Mouse (Mus musculus) stomach, postnatal 0 days (tissue): Measurements from ENCODE around the gene Pqlc3. TPM values are rescaled to one million over a fixed set of nuclear protein-coding genes. Genes with fewer than 3 reads are reported as not detected.

ENCODE experiments used
- ATAC-seq: fragments of 200-750 bp; cut with Nextera tagmentation; 2 replicates; pipeline ENCODE4 v1.8.0; 2017; ENCODE audit not compliant: low FRiP score, low TSS enrichment
- DNase-seq: peaks from one replicate; pipeline ENCODE4 v3.0.0-alpha.2; 2016; ENCODE audit warnings: low spot score
- H3K27ac ChIP-seq: fragments of 300-500 bp; sonication (generic); replicated peaks from 2 replicates; pipeline ENCODE4 v1.5.1; 2014; ENCODE audit warnings: mild to moderate bottlenecking, control low read depth
- H3K27me3 ChIP-seq: fragments of 300-500 bp; sonication (generic); 2 replicates; pipeline ENCODE4 v1.6.1; 2014; ENCODE audit warnings: low read length; ENCODE audit not compliant: control insufficient read depth, insufficient read depth
- H3K36me3 ChIP-seq: fragments of 300-500 bp; sonication (generic); 2 replicates; pipeline ENCODE4 v1.6.1; 2014; ENCODE audit warnings: low read length, mixed read lengths; ENCODE audit not compliant: control insufficient read depth, insufficient read depth
- H3K4me1 ChIP-seq: fragments of 300-500 bp; sonication (generic); replicated peaks from 2 replicates; pipeline ENCODE4 v1.6.1; 2014; ENCODE audit warnings: antibody characterized with exemption; ENCODE audit not compliant: control insufficient read depth, insufficient read depth
- H3K4me2 ChIP-seq: fragments of 300-500 bp; sonication (generic); replicated peaks from 2 replicates; pipeline ENCODE4 v1.6.1; 2014; ENCODE audit warnings: low read depth, mild to moderate bottlenecking, control low read depth, moderate library complexity
- H3K4me3 ChIP-seq: fragments of 300-500 bp; sonication (generic); 2 replicates; pipeline ENCODE4 v1.5.1; 2014; ENCODE audit warnings: low read depth, low read length, control low read depth
- H3K9ac ChIP-seq: fragments of 300-500 bp; sonication (generic); 2 replicates; pipeline ENCODE4 v1.6.1; 2014; ENCODE audit warnings: mild to moderate bottlenecking, low read length, control low read depth, mixed read lengths
- H3K9me3 ChIP-seq: fragments of 300-500 bp; sonication (generic); 2 replicates; pipeline ENCODE4 v1.6.1; 2016; ENCODE audit warnings: low read length; ENCODE audit not compliant: control insufficient read depth
- CTCF ChIP-seq: IDR thresholded peaks from 2 replicates; pipeline ENCODE4 v1.5.1; 2016; ENCODE audit warnings: antibody characterized with exemption, low read depth, mild to moderate bottlenecking, moderate library complexity
- EP300 ChIP-seq: optimal IDR thresholded peaks from 2 replicates; pipeline ENCODE3; 2016; ENCODE audit warnings: antibody characterized with exemption
- WGBS: fragments of 180-500 bp; shearing (Covaris S2); extraction: QIAGEN DNeasy Blood & Tissue Kit; methylation state at CpG from one replicate; pipeline ENCODE4 v1.1.7; 2014; 5-methylcytosine and 5-hydroxymethylcytosine counted together
- polyA plus RNA-seq: library from polyadenylated mRNA; unstranded; fragments of >200 nt; fragmentation: Nextera tagmentation; extraction: Ambion mirVana; gene quantifications from 2 replicates; pipeline ENCODE4 v1.2.1, GENCODE M21; 2015

The Pqlc3 gene
- polyA plus RNA-seq, 1 experiment from 2014 or later = 22.9 TPM

GRCm38 (mm10) chr12:16985778-16986177 is 14.4 kb downstream of the Pqlc3 start:
- H3K4me1 ChIP-seq = no peaks in the 10 kb centered on the region
- 89% methylated on average over 1 of the region's 1 CpGs for WGBS
- no peak for DNase-seq
- TF ChIP-seq CTCF (peak; percentile 52), EP300 (no peak)
- no peaks in the 10 kb centered on the region for H3K36me3 ChIP-seq
- H3K4me2 ChIP-seq = no peak overlapping the region
- H3K4me3 ChIP-seq = no peak overlapping the region
- H3K9me3 ChIP-seq = no peaks in the 10 kb centered on the region
- ATAC-seq = no peak
- no peaks in the 10 kb centered on the region for H3K27me3 ChIP-seq
- H3K27ac ChIP-seq = no peak overlapping the region
- no peak overlapping the region for H3K9ac ChIP-seq

- Histone ChIP-seq H3K4me1 (no peaks in the 10 kb centered on the region), H3K4me3 (no peak overlapping the region), H3K27me3 (no peaks in the 10 kb centered on the region), H3K4me2 (no peak overlapping the region), H3K9ac (no peak overlapping the region), H3K9me3 (no peaks in the 10 kb centered on the region), H3K36me3 (peaks cover 28% of the 10 kb centered on the region), H3K27ac (no peak overlapping the region)
- TF ChIP-seq CTCF = no peak
- TF ChIP-seq EP300 = no peak
- DNase-seq (no peak), ATAC-seq (no peak)
These were observed 23.1 kb downstream of the Pqlc3 start for GRCm38 (mm10) chr12:16977120-16977519.

- Histone ChIP-seq H3K9me3 (no peaks in the 10 kb centered on the region), H3K27ac (no peak overlapping the region), H3K27me3 (no peaks in the 10 kb centered on the region), H3K4me3 (no peak overlapping the region), H3K36me3 (peaks cover 6% of the 10 kb centered on the region; the same call in 1 of the 2 replicates), H3K4me2 (no peak overlapping the region), H3K9ac (no peak overlapping the region), H3K4me1 (no peaks in the 10 kb centered on the region)
- ATAC-seq = no peak
- TF ChIP-seq CTCF (no peak), EP300 (no peak)
- no peak for DNase-seq
- WGBS = 81% methylated on average over 2 of the region's 2 CpGs
These were observed 33.4 kb downstream of the Pqlc3 start for GRCm38 (mm10) chr12:16966811-16967210.

GRCm38 (mm10) chr12:16963354-16963753 is 36.9 kb downstream of the Pqlc3 start:
- 85% methylated on average over 2 of the region's 2 CpGs for WGBS
- no peak overlapping the region for H3K4me2 ChIP-seq
- TF ChIP-seq CTCF (no peak), EP300 (no peak)
- no peak for DNase-seq
- no peaks in the 10 kb centered on the region for H3K27me3 ChIP-seq
- H3K4me3 ChIP-seq = no peak overlapping the region
- no peak overlapping the region for H3K27ac ChIP-seq
- no peak for ATAC-seq
- H3K9me3 ChIP-seq = no peaks in the 10 kb centered on the region
- H3K36me3 ChIP-seq = peaks cover 15% of the 10 kb centered on the region
- no peaks in the 10 kb centered on the region for H3K4me1 ChIP-seq
- H3K9ac ChIP-seq = no peak overlapping the region

- DNase-seq (peak; percentile 21), ATAC-seq (no peak)
- no peak overlapping the region for H3K27ac ChIP-seq
- no peak overlapping the region for H3K9ac ChIP-seq
- TF ChIP-seq CTCF = peak; percentile 73
- no peak for TF ChIP-seq EP300
- no peaks in the 10 kb centered on the region for H3K27me3 ChIP-seq
- H3K9me3 ChIP-seq = no peaks in the 10 kb centered on the region
- no peaks in the 10 kb centered on the region for H3K4me1 ChIP-seq
- H3K4me3 ChIP-seq = no peak overlapping the region
- no peak overlapping the region for H3K4me2 ChIP-seq
- 56% methylated on average over 1 of the region's 1 CpGs for WGBS
- H3K36me3 ChIP-seq = peaks cover 24% of the 10 kb centered on the region
These were observed 41.4 kb downstream of the Pqlc3 start for GRCm38 (mm10) chr12:16958851-16959250.

- TF ChIP-seq CTCF = no peak
- TF ChIP-seq EP300 = no peak
- H3K9ac ChIP-seq = no peak overlapping the region
- no peak for DNase-seq
- H3K4me1 ChIP-seq = no peaks in the 10 kb centered on the region
- no peaks in the 10 kb centered on the region for H3K27me3 ChIP-seq
- H3K4me3 ChIP-seq = no peak overlapping the region
- ATAC-seq = no peak
- no peaks in the 10 kb centered on the region for H3K9me3 ChIP-seq
- peaks cover 3% of the 10 kb centered on the region; the same call in 1 of the 2 replicates for H3K36me3 ChIP-seq
- no peak overlapping the region for H3K4me2 ChIP-seq
- 87% methylated on average over 6 of the region's 6 CpGs for WGBS
- no peak overlapping the region for H3K27ac ChIP-seq
These were observed 52.0 kb downstream of the Pqlc3 start for GRCm38 (mm10) chr12:16948239-16948638.
